Mouse (Mus musculus) A20 (cell line): ENCODE data around the gene Fbxl14.

Experiments
- DNase-seq: peaks from one replicate; pipeline ENCODE4 v3.0.0-alpha.2; 2011; ENCODE audit warnings: low read depth, low spot score

Gene Fbxl14

DNA sequence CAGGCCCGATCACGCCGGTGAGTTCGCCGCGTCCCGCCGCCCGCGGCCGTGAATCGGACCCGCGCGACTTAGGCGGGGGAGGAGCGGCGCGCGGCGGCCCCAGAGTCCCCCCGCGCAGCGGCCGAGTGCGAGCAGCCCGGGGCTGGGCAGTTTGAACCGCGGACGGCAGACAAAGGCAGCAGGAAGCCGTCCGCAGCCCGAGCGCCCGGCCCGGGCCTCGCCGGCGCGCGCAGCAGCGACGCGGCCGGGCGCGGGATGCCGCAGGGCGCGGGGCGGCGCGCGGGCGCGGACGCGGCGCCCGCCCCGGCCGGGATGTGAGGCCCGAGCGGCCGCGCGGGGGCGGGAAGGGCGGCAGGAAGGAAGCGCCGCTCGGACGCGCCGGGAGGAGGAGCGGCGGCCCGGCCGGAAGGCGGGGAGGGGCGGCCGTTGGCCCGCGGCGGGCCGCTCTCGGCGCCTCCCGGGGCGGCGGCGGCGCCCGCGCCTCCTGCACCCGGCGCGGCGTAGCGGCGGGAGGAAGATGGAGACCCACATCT lies at the start of gene Fbxl14:
TSS of gene Fbxl14 (plus strand) at position 326 of the 533 bp plus-strand sequence.
- DNase-seq = no peak

DNA sequence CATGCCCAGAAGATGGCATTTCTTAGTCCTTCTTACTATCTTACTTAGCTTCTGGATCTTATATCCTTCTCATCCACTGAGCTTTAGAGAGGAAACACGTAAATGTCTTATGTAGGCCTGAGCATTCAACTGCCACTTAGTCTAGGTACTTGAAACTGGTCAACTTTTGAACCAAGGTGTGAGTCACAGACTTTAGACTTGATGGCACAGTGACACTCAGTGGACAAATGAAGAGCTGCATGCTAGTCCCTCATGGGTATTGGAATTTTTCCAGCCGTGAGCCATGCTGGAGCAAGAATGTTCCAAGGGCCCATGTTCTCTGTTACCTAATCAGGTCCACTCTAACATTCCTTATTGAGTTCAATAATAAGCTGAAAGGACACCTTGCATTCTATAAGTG lies 49.0 kb upstream of the Fbxl14 start:
- DNase-seq = peak; percentile 61

DNA sequence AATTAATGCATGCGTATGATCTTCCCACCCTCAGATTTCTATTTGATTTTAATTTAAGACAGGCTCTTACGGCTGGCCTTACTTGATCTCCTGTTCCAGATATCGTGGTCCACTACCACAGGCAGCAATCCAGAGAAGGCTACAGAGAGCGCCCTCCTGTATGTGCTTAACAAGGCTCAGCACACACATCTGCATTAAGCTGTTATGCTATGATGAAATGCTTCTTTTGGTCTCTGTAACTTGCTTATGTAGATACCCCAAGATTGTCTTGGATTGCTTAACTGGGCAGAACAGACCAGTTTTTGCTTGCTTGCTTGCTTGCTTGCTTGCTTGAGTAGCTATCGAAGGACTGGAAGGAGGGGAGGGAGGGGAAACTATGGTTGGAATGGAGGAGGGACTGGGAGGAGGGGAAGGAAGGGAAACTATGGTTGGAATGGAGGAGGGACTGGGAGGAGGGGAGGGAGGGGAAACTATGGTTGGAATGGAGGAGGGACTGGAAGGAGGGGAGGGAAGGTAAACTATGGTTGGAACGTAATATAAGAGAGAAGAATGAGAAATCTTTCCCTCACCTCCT lies 47.6 kb upstream of the Fbxl14 start:
- DNase-seq = no peak

DNA sequence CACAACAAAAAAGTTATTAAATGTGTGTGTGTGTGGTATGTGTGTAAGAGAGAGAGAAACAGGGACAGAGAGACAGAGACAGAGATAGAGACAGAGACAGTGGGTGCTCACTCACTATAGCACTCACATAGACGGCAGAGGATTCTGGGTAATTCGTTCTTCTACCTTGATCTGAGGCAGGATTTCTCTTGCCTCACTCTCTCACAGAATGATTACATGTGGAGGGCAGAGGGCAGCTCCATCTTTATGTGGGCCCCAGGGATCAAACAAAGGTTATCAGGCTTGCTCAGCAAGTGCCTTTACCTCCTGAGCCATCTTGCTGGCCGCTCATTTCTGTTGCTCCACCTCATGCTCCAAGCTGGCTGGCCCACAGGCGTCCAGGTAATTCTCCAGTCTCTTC lies 45.1 kb upstream of the Fbxl14 start:
- DNase-seq = no peak

DNA sequence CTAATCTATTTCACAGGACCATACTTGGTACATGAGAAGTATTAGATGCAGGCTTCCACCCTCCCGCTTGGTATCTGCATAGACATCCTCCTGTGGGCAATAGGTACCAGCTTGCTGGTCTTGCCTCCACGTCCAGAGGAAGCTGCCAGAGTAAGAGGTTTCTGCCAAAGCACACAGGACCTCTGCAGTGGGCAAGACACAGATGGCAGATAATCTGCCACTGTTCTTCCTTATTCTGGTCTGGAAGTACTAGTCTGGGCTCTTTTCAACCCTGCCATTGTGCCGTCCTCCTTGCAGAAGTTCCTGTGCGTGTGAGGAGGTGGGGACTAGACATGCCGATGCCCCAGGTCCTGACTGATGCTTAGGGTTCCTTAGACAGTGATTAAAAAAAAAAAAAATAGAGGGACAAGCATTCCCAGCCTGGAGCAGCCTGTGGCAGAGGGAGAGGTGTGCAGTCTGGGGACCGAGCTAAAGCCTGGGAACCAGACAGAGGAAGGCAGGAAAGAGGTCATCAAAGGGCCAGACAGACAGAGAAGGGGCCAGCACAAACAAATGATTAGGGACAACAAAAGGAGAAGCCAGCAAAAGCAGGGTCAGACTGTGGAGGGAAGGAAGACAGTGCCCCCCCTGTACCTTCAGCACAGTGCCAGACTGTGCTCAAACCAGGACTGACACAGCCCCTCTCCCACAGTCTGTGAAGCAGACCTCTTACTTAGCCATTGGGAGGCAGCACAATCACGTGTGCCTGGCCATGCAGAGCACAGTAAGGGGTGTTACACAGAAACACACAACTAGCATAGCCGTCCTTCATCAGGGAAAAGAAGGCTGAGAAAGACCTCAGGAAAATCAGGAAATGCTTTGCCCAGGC lies 41.3 kb upstream of the Fbxl14 start:
- no peak for DNase-seq

DNA sequence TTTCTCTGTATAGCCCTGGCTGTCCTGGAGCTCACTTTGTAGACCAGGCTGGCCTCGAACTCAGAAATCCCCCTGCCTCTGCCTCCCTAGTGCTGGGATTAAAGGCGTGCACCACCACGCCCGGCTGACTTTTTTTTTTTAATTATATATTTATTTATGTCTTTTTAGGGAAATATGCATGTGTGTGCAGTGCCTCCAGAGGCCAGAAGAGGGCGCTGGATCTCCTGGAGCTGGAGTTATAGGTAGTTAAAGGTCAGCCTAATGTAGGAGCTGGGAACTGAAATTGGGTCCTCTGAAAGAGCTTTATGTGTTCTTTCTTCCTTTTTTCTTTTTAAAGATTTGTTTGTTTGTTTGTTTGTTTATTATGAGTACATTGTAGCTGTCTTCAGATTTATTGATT lies 36.7 kb upstream of the Fbxl14 start:
- peak; percentile 83 for DNase-seq

DNA sequence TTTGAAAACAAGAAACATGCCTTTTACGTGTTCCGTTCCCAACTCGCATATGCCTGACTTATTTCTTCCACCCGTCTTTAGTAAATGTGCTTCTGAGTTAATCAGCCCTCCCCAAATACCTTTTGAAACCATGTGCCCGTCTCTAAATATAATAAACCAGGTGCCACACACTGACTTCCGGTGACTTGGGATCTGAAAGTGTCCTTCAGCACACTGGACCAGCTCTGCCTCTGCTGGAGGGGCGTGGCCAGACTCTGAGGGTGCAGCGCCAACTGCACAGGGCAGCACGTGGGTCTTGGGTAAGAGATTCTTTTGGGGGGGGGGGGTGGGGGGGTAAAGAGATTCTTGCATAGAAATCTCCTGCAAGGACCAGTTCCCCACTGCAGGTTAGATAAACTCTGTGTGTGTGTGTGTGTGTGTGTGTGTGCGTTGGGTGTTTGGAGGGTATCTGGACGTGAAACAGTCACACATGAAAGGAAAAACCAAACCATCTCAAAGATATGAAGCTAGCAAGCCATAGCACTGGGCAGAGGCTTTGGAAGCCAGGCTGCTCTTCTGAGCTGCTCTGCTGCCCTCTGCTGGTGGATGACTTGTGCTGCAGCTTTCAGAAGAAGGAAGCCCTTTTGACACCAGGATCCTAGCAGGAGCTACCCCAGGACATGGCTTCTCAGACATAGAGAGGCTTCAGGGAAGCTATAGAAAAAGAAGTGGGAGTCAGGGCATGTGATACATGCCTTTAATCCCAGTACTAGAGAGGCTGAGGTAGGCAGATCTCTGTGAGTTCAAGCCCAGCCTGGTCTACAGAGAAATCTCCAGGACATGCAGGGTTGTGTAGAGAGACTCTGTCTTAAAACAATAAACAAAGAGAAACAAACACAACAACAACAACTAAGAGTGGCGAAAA lies 35.5 kb upstream of the Fbxl14 start:
- peak; percentile 93 for DNase-seq

DNA sequence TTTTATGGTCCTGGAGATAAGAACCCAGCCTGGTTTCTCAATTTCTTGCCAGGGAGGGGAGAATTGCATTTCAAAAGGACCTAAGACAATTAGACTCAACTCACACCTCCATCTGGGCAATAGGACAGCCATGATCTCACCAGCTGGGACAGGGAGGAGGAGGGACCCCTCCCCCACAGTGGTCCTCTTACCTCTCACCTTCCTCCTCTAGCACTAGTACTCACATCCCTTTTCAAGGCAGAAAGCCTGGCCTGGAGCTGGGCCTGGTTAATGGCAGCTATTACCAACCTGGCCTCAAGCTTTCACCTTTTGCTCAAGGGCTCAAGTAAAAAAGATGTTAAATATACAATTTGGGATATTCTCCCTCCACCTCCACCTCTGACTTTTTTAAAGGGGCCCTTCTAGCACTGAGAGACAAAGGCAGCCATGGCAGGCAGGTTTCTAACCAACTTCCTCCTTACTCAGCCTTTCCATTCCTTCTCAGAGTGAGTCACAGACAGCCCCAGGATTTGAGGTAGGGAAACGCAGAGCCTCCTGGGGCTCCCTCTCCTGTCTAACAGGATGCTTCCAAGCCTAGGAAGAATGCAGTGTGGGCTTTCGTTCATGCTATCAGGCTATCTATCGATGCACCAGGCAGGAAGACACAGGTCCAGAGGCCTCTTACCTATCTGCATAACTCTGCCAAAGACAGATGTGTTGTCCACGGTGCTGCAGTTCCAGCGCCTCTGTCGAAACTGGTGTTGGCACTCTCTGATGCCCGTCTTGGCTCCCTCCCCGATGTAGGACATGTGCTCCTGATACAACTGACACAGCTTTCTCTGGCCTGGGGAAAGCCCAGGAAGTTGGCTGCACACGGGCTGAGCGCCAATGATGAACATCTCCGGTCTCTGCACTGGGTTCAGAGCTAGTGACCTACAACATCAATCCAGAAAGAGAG lies 33.5 kb upstream of the Fbxl14 start:
- peak; percentile 52 for DNase-seq

DNA sequence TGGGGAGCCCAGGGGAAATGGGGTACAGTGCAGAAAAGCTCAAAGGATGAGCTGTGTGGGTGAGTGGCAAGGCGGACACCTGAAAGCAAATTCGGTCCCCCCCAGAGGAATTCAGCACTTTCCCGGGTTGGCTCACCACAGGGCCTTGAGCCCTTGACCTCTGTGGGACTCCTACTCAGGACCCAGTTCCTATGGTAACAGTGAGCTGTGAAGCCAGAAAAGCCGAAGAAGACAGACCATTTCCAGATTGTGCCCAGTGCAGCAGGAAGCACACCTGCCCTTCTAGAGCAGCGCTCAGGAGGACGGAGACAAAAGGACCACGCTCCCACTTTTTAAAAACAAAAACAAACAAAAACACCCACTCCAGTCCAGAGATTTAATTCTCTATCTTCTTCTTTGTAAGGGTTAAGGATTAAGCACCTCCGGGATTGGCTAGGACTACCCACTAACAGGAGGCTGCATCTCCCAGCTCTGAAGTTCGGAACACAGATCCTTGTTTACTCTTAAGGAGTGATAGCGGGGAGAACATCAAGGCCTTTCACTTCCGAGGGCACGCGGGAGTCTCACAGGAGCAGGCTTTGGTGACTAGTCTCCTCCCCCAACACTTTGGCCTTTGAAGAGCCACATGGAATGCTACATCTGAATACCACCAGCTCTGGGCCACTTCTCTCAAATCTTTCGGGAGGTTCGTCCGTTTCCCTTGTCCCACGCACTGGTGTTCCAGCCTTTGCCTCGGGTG lies 31.0 kb upstream of the Fbxl14 start:
- DNase-seq = no peak

DNA sequence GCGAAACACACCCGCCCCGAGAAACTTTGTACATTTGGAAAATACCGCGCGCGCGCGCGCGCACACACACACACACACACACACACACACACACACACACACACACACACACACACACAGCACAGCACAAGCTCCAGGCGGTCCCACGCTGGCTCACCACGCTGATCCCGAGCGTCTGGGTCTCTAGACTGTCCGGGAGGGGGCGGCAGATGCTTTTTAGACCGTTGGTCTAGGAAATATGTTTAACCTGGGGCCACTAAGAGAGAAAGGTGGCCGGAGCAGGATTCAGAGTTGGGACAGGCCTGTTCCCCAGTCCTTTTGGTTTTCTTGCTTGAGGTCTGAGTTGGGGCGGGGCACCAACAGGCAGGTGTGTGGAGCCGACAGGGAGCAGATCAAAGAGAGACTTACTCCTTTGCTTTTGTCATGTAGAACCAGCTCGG lies 30.4 kb upstream of the Fbxl14 start:
- DNase-seq = no peak

DNA sequence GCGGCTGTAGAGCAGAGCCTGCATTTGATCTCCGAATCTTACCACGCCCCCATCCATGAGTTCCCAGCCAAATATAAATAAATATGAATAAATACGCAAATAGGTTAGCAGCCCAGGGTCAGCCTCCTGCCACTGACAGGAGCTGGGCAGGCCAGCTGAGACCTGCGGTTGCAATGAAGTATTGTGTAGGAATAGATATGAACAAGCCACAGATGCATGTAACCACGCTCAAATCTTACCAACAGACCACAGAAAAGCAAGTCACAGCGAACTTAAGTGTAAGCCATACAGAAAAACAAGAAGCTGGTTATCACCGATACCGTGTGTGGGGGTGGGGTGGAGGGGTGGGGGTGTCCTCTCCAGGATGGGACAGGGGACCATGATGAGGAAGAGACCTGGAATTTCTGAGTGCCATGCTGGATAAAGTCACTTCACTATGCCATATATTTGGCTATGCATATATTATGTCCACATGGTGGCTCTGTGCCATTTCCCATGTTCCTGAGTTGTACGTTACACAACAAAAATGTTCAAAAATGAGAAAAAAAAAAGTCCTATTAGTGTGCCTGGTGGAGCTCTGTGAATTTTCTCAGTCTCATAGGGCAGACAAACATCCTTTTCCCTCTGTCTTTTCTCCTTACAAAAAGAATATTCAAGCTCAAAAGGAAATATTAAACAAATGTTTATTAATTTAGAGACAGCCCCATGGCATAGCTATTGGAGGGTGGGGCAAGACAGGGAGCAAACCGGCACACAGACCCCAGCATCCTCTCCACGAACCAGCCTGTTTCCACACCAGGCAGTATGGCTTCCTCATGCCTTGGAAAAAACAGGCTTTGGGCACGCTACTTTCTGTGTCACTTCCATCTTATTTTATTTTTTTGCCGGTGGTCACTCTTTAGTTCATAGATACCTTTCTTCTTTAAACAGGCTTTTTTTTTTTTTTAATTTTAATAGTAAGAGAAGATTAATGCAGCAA lies 28.2 kb upstream of the Fbxl14 start:
- no peak for DNase-seq

DNA sequence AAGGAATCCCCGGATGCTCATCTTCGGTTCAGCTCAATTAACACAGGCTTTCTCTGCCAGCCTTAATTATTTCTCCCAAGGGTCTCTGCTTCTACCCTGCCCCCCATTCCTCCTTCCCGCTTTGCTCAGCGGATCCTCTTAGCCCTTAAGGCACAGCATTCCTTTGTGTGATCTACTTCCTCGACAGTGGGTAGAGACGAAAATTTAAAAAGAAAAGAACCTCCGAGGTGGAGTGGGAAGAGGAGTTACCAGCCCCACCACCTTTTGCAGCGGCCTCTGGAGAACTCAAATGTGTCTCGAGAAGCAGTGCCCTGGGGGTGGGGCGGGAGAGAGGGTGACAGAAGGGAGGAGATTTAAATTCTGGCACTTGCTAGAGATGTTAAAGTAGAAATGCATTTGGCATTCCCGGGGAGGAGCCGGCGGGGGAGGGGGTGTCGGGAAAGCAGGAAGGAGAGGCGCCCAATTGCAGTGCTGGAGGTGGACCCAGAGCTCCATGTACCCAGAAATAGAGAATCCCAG lies 27.4 kb upstream of the Fbxl14 start:
- no peak for DNase-seq

DNA sequence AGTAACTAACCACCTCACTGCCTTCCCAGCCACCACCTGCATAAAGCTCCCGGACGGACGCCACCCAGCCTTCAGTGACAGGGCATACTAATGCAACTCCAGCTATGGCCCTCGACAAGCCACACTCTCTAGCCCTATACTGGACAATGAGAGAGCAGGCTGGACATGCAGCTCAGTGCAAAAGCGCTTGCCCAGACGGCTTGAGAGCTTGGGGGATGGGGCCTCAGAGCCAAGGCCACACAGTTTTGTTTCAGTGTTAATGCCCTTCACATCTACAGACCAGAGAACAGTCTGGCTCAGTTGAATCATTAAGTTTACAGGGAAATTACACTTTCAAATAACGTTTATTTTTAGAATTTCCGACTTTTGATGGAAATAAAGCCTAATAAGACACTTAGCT lies 21.3 kb upstream of the Fbxl14 start:
- DNase-seq = no peak

DNA sequence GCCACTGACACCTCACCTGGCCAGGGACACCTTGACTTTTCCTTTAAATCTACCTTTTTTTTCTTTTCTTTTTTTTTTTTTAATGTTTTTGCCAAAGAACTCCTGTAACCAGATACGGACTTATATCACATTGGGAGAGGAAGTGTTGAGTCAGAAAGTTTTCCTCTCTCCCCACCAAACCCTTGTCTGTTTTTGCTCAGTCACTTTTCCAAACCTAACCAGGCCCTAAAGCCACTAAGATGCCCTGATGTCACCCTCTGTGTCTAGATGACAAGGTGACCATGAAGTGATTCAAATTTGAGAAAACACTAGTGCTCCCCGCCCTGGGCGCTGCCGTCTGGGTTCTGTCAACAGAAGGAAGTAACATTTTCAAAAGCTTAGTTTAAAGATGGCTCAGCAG lies 20.4 kb upstream of the Fbxl14 start:
- no peak for DNase-seq

DNA sequence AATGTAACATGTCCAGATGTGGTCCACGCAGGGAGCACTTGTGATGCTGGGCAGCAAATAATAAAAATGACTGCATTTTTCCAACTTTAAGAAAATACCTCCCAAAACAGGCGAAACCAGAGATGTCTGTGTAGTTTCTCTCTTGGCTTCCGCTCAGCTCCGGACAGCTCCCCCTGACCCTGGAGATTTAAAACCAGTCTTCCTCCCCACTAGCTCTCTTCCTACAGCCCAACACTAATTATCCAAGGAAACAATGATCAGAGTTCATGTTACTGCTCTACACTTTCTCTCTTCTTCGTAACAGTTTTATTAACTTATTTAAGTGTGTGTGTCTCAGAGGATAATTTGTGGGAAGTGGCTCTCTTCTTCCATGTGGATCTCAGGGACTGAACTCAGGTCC lies 19.1 kb upstream of the Fbxl14 start:
- no peak for DNase-seq

DNA sequence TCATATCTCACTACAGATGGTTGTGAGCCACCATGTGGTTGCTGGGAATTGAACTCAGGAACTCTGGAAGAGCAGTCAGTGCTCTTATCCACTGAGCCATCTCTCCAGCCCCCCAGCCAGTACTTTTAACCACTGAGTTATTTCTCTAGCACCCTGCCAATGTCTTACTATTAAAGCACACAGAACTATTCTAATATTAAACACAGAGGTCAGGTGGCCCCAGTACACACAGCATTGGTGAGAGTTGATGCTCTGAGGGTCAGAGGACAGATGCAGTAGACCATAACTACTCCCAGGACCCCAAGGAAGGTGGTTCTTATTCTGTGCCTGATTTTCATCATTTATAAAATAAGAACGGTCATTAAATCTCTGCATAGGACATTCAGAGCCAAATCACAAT lies 13.3 kb upstream of the Fbxl14 start:
- no peak for DNase-seq

DNA sequence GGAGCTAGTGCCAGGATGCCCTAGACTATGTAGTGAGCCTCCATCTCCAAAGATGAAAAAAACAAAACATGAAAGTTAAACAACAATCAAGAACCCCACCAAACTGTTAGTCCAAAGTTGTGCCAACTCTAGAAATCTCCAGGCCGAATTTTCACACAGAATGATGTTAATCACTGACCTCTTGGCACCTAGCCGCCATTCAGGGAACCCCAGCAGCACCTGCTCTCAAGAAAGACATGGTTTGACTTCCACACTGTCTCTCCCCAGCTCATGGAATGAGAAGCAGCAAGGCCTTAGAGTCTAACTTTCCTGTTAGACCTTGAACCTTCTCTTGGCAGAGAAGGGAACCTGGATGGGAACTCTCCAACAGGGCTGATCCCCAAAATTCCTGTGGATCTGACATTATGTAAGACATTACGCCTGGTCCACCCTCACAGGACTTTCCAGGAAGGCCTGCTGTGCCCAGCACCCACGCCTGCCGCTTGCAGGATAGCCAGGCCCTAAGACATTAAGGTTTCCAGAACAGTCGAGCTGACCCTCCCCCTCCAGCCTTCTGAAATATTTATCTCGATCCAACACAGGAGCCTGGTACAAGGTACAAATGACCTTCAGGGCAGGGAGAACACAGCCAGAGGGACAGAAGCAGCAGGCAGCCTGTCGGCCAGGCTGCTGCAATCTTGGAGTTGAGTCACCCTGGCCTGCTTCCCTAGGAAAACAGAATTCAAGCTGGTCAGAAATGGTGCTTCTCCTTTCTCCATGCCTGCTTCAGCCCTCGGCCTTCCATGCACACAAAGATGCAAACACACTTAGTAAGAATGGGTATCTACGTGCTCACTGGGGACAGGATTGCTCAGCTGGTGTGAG lies 12.3 kb upstream of the Fbxl14 start:
- DNase-seq = no peak

DNA sequence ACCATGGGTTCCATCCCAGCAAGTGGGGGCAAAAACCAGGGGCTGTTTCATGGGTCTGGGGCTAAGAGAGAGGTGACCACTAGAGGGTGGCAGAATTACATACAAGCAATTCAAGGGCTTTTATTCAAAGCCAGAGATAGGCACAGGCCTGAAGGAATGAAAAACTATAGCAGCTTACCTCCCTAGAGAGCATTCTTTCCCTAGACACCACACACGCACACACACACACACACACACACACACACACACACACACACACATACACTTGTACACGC lies 11.7 kb upstream of the Fbxl14 start:
- peak; percentile 33 for DNase-seq
